Mouse (Mus musculus) right cerebral cortex, adult 18-20 months (tissue): ENCODE data around the gene Awat1.
A peak's percentile ranks its signal among the peaks of the same experiment; 100 is the strongest.

Experiments used
- DNase-seq: peaks from one replicate; pipeline ENCODE4 v3.0.0; 2022; ENCODE audit warnings: mixed read lengths

Gene Awat1

DNA sequence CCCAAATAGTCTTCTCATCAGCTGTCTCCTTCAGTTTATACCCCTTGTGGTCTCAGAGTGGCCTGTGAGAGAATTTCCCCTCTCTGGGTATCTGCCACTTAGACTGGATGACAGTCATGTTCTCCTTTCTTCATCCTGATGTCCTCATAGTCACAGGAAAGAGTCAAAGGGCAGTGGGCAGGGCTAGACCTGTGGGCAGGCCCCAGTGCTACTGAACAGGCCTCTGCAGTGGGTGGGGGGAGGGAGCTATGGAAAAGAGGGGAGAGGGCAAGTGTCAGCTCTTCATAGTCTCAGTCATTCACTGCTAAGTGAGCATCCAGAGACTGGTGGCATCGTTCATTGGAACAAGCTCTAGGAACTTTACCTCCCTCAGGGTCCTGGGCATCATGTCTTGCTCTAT is at the start of gene Awat1:
Gene Awat1 (plus strand): TSS at position 301 of the 400 bp plus-strand sequence.
- DNase-seq: no peak

GRCm38 (mm10) chrX:100524471-100524870 is 47.6 kb upstream of the Awat1 start, which contains the start of gene Dgat2l6:
Gene Dgat2l6 (plus strand): TSS chrX:100524838.
- no peak for DNase-seq

DNA sequence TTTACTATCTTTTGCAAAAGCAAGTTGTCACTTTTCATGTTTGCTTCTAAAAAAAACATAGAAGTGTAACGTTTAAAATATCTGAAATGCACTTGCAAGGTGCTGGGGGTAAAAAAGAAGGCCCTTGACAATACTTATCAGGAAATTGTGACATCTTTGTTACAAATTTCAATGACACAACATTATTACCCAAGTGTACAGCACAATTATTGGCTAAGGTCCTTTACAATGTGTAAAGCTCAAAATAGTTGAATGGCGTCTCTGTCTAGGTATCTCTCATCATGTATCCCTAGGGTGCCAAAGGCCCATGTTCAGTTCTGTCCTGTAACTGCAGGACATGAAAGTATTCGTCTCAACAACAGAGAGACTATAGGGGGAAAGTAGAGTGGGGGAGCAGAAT is 16.0 kb upstream of the Awat1 start:
- DNase-seq: no peak

DNA sequence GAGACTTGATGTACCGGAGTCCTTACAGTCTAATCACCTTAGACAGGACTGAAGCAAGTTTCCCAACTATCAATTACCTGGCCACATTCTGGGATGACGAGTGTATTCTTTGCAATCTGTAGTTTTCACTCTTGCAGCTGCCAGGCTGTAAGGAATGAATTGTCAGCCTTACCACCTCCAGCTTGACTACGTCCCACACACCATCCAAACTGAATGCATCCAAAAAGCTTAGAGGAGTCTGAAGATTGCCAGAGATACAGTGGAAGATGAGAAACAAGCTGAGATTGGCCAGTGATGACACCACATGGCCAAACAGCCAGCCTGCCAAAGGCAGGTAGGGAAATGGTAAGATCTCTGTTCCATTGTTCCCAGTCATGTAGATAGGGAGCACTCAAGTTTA is 6.4 kb upstream of the Awat1 start:
- DNase-seq: peak; percentile 14

- DNase-seq: no peak
Observed at GRCm38 (mm10) chrX:100594791-100595190, 22.7 kb downstream of the Awat1 start, which contains the start of gene P2ry4. Gene P2ry4 (minus strand): TSS chrX:100594869.

GRCm38 (mm10) chrX:100597439-100597838 is 25.4 kb downstream of the Awat1 start:
- peak; percentile 48 for DNase-seq

DNA sequence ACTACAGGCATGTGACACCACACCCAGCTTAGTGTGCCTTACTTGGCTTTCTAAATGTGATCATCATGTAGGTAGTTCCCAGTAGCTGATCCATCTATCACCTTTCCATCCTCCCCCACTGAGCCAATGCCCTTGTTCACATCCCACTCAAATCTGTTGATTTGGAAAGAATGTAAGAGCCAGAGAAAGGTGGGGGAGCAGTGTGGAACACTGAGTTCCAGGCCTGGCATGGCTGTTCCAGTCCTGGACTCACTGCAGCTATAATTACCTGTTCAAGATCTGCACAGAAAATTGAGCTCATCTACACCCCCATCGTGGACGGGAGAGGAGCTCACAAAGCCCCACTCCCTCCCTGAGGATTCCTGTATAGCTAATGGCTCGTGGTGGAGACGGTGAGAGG is 27.7 kb downstream of the Awat1 start:
- peak; percentile 48 for DNase-seq

- DNase-seq: no peak
Observed at GRCm38 (mm10) chrX:100605314-100605713, 33.3 kb downstream of the Awat1 start, which contains the start of gene Arr3. Gene Arr3 (plus strand): TSS chrX:100605497.

DNA sequence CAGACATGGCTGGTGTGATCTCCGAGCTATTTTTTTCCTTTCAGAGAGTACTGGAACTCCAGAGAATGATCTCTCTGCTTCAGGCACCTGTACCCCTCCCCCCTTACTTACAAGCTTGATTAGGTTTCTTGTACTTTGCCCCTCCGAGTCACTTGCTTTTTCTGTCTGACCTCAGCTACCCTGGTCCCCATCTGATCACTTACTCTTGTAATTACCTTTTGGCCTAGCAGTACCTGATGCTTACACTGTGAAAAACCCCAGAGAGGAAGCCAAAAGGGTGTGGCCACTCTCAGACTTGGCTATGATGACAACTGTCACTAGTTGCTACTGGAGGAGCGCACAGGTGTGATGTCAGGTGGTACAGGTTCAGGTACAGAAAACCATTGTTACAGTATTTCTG is 46.4 kb downstream of the Awat1 start:
- DNase-seq: no peak

GRCm38 (mm10) chrX:100621366-100621765 is 49.3 kb downstream of the Awat1 start:
- DNase-seq: no peak

- no peak for DNase-seq
Observed at GRCm38 (mm10) chrX:100624242-100624641, 52.2 kb downstream of the Awat1 start.

- no peak for DNase-seq
Observed at GRCm38 (mm10) chrX:100625146-100625545, 53.1 kb downstream of the Awat1 start.

DNA sequence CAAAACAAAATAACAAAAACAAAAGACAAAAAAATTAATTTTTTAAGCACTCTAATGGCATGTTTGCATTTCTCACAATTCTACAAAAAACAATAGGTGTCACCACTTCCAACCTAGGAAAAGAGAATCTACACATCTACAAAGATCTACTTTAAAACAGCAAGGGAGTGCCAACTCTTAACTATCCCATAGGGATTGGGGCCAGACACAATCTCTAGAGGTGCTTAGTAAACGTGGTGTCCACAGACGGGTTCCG is 53.4 kb downstream of the Awat1 start, which contains the start of gene Kif4:
Gene Kif4 (plus strand): TSS at position 192 of the 256 bp plus-strand sequence.
- DNase-seq: no peak

- peak; percentile 92 for DNase-seq
Observed at GRCm38 (mm10) chrX:100625802-100626793, 54.0 kb downstream of the Awat1 start, which contains the start of gene Pdzd11. Gene Pdzd11 (minus strand): TSS chrX:100626568.
